Mouse (Mus musculus) liver, embryonic 15.5 days (tissue): ENCODE measurements around the gene Olfr128. TPM values are rescaled to one million over a fixed set of nuclear protein-coding genes. Genes with fewer than 3 reads are reported as not detected.
"Not testable (repeated sequence)": the region's sequence is repeated elsewhere in the genome, so short reads cannot be mapped to it uniquely, and the experiment has no call there.

Source experiments
- ATAC-seq: fragments of 200-750 bp; cut with Nextera tagmentation; 2 replicates; pipeline ENCODE4 v1.8.0; 2017; ENCODE audit warnings: moderate number of reproducible peaks, mild to moderate bottlenecking, moderate library complexity; ENCODE audit not compliant: insufficient read depth
- H3K27ac ChIP-seq: fragments of 300-500 bp; sonication (generic); replicated peaks from 2 replicates; pipeline ENCODE4 v1.5.1; 2015; ENCODE audit warnings: mild to moderate bottlenecking, inconsistent platforms
- H3K27me3 ChIP-seq: fragments of 300-500 bp; sonication (generic); 2 replicates; pipeline ENCODE4 v1.6.1; 2015; ENCODE audit warnings: mild to moderate bottlenecking, inconsistent platforms
- H3K36me3 ChIP-seq: fragments of 300-500 bp; sonication (generic); replicated peaks from 2 replicates; pipeline ENCODE4 v1.6.1; 2015; ENCODE audit warnings: moderate library complexity, mild to moderate bottlenecking, inconsistent platforms
- H3K4me1 ChIP-seq: fragments of 300-500 bp; sonication (generic); replicated peaks from 2 replicates; pipeline ENCODE4 v1.6.1; 2015; ENCODE audit warnings: inconsistent platforms
- H3K4me2 ChIP-seq: fragments of 300-500 bp; sonication (generic); 2 replicates; pipeline ENCODE4 v1.6.1; 2015; ENCODE audit warnings: moderate library complexity, mild to moderate bottlenecking, inconsistent platforms
- H3K4me3 ChIP-seq: fragments of 300-500 bp; sonication (generic); replicated peaks from 2 replicates; pipeline ENCODE4 v1.5.1; 2015; ENCODE audit warnings: mild to moderate bottlenecking, inconsistent platforms
- H3K9ac ChIP-seq: fragments of 300-500 bp; sonication (generic); 2 replicates; pipeline ENCODE4 v1.6.1; 2015; ENCODE audit warnings: moderate library complexity, mild to moderate bottlenecking, inconsistent platforms
- H3K9me3 ChIP-seq: fragments of 300-500 bp; sonication (generic); replicated peaks from 2 replicates; pipeline ENCODE4 v1.6.1; 2016; ENCODE audit warnings: inconsistent platforms
- WGBS: fragments of 180-500 bp; shearing (Covaris S2); methylation state at CpG from one replicate; pipeline ENCODE4 v1.1.7; 2015; ENCODE audit warnings: mixed read lengths; ENCODE audit not compliant: insufficient replicate concordance; 5-methylcytosine and 5-hydroxymethylcytosine counted together
- polyA plus RNA-seq: library from polyadenylated mRNA; unstranded; fragments of >200 nt; fragmentation: Nextera tagmentation; extraction: Ambion mirVana; gene quantifications from 2 replicates; pipeline ENCODE4 v1.2.1, GENCODE M21; 2015

Gene Olfr128
- polyA plus RNA-seq, result not detected in 2 replicates

GRCm38 (mm10) chr17:37920248-37920647 lies at the start of gene Olfr128:
Gene Olfr128 (plus strand): TSS chr17:37920548.
- no peak within 1 kb of the TSS for H3K27ac ChIP-seq
- H3K9ac ChIP-seq, result no peak within 1 kb of the TSS
- no peaks in the 10 kb centered on the region for H3K4me1 ChIP-seq
- H3K4me3 ChIP-seq, result no peak within 1 kb of the TSS
- no peak within 1 kb of the TSS for H3K4me2 ChIP-seq
- ATAC-seq, result no peak
- no peaks in the 10 kb centered on the region for H3K9me3 ChIP-seq
- no peaks in the 10 kb centered on the region for H3K36me3 ChIP-seq
- H3K27me3 ChIP-seq, result no peaks in the 10 kb centered on the region

- no peak overlapping the region for H3K4me3 ChIP-seq
- no peaks in the 10 kb centered on the region for H3K27me3 ChIP-seq
- no peak for ATAC-seq
- no peak overlapping the region for H3K27ac ChIP-seq
- H3K9me3 ChIP-seq, result no peaks in the 10 kb centered on the region
- H3K9ac ChIP-seq, result no peak overlapping the region
- H3K36me3 ChIP-seq, result no peaks in the 10 kb centered on the region
- no peak overlapping the region for H3K4me2 ChIP-seq
- H3K4me1 ChIP-seq, result no peaks in the 10 kb centered on the region
- WGBS, result 37% methylated on average over 3 of the region's 3 CpGs
Observed at GRCm38 (mm10) chr17:37873830-37874229, 46.5 kb upstream of the Olfr128 start.

GRCm38 (mm10) chr17:37900137-37900536 lies 20.2 kb upstream of the Olfr128 start, which contains the start of gene Olfr127:
Gene Olfr127 (plus strand): TSS chr17:37900437.
- Histone ChIP-seq H3K27me3 (no peaks in the 10 kb centered on the region), H3K4me1 (no peaks in the 10 kb centered on the region)
- WGBS, result 32% methylated on average over 1 of the region's 1 CpGs

GRCm38 (mm10) chr17:37906821-37907220 lies 13.5 kb upstream of the Olfr128 start:
- H3K4me1 ChIP-seq, ATAC-seq: not testable (repeated sequence)
- 52% methylated on average over 8 of the region's 8 CpGs for WGBS

More at GRCm38 (mm10) chr17:37900137-37900536, 20.2 kb upstream of the Olfr128 start, which contains the start of gene Olfr127:
- Histone ChIP-seq H3K9ac (no peak within 1 kb of the TSS), H3K27ac (no peak within 1 kb of the TSS), H3K4me3 (no peak within 1 kb of the TSS), H3K4me2 (no peak within 1 kb of the TSS), H3K36me3 (no peaks in the 10 kb centered on the region), H3K9me3 (no peaks in the 10 kb centered on the region)
- ATAC-seq, result no peak

GRCm38 (mm10) chr17:37952979-37953378 lies 32.6 kb downstream of the Olfr128 start, which contains the start of gene Olfr761:
Gene Olfr761 (minus strand): TSS chr17:37953079.
- WGBS, result 48% methylated on average over 2 of the region's 2 CpGs
- Histone ChIP-seq H3K9ac (no peak within 1 kb of the TSS), H3K9me3 (no peaks in the 10 kb centered on the region), H3K4me1 (no peaks in the 10 kb centered on the region), H3K36me3 (no peaks in the 10 kb centered on the region), H3K27me3 (no peaks in the 10 kb centered on the region), H3K27ac (no peak within 1 kb of the TSS), H3K4me2 (no peak within 1 kb of the TSS), H3K4me3 (no peak within 1 kb of the TSS)
- ATAC-seq, result no peak

More at GRCm38 (mm10) chr17:37906821-37907220, 13.5 kb upstream of the Olfr128 start:
- not testable (repeated sequence) for H3K4me2 ChIP-seq, H3K36me3 ChIP-seq, H3K9me3 ChIP-seq, H3K9ac ChIP-seq, H3K27ac ChIP-seq, H3K27me3 ChIP-seq, H3K4me3 ChIP-seq

GRCm38 (mm10) chr17:37973591-37973990 lies 53.2 kb downstream of the Olfr128 start:
- 63% methylated on average over 3 of the region's 3 CpGs for WGBS
- H3K9me3 ChIP-seq, result no peaks in the 10 kb centered on the region

More at GRCm38 (mm10) chr17:37973591-37973990, 53.2 kb downstream of the Olfr128 start:
- Histone ChIP-seq H3K4me2 (no peak overlapping the region), H3K9ac (no peak overlapping the region), H3K27me3 (no peaks in the 10 kb centered on the region), H3K4me3 (no peak overlapping the region), H3K36me3 (no peaks in the 10 kb centered on the region), H3K27ac (no peak overlapping the region), H3K4me1 (no peaks in the 10 kb centered on the region)
- ATAC-seq, result no peak

Other genes with a start within 250 kb of the Olfr128 start
- gene Olfr119, start 224.0 kb upstream of the Olfr128 start, polyA plus RNA-seq, result not detected in 2 replicates
- gene Olfr120, start 198.7 kb upstream of the Olfr128 start, polyA plus RNA-seq, result not detected in 2 replicates
- gene Olfr121, start 171.7 kb upstream of the Olfr128 start, polyA plus RNA-seq, result not detected in 2 replicates
- gene Olfr122, start 151.9 kb upstream of the Olfr128 start, polyA plus RNA-seq, result not detected in 2 replicates
- not detected in 2 replicates for gene Olfr123, start 127.0 kb upstream of the Olfr128 start, polyA plus RNA-seq
- not detected in 2 replicates for gene Olfr124, start 120.7 kb upstream of the Olfr128 start, polyA plus RNA-seq
- gene Olfr125, start 87.6 kb upstream of the Olfr128 start, polyA plus RNA-seq, result not detected in 2 replicates
- not detected in 2 replicates for gene Olfr126, start 73.1 kb upstream of the Olfr128 start, polyA plus RNA-seq
- gene Olfr127, start 20.1 kb upstream of the Olfr128 start, polyA plus RNA-seq, result not detected in 2 replicates
- gene Olfr761, start 32.5 kb downstream of the Olfr128 start, polyA plus RNA-seq, result not detected in 2 replicates
- gene Olfr129, start 139.5 kb downstream of the Olfr128 start, polyA plus RNA-seq, result not detected in 2 replicates
- not detected in 2 replicates for gene Olfr130, start 143.4 kb downstream of the Olfr128 start, polyA plus RNA-seq
- gene Olfr131, start 168.1 kb downstream of the Olfr128 start, polyA plus RNA-seq, result not detected in 2 replicates
- gene Olfr132, start 214.0 kb downstream of the Olfr128 start, polyA plus RNA-seq, result not detected in 2 replicates
- gene Olfr133, start 224.7 kb downstream of the Olfr128 start, polyA plus RNA-seq, result not detected in 2 replicates